Mouse (Mus musculus) neural tube, embryonic 14.5 days (tissue): Measurements from ENCODE around the gene Dnah8. TPM values are rescaled to one million over a fixed set of nuclear protein-coding genes. Genes with fewer than 3 reads are reported as not detected.

ENCODE experiments used
- ATAC-seq: fragments of 200-750 bp; cut with Nextera tagmentation; 2 replicates; pipeline ENCODE4 v1.8.0; 2017; ENCODE audit warnings: low read depth, mild to moderate bottlenecking, moderate TSS enrichment, moderate library complexity
- H3K27ac ChIP-seq: fragments of 300-500 bp; sonication (generic); 2 replicates; pipeline ENCODE4 v1.5.1; 2014; ENCODE audit warnings: low read depth, mild to moderate bottlenecking, control low read depth, low read length, moderate library complexity, mixed read lengths
- H3K27me3 ChIP-seq: fragments of 300-500 bp; sonication (generic); 2 replicates; pipeline ENCODE4 v1.6.1; 2014; ENCODE audit warnings: low read length; ENCODE audit not compliant: control insufficient read depth, insufficient read depth
- H3K36me3 ChIP-seq: fragments of 300-500 bp; sonication (generic); 2 replicates; pipeline ENCODE4 v1.6.1; 2014; ENCODE audit warnings: low read length, mixed read lengths; ENCODE audit not compliant: control insufficient read depth, insufficient read depth
- H3K4me1 ChIP-seq: fragments of 300-500 bp; sonication (generic); 2 replicates; pipeline ENCODE4 v1.6.1; 2014; ENCODE audit warnings: low read length; ENCODE audit not compliant: control insufficient read depth, insufficient read depth
- H3K4me2 ChIP-seq: fragments of 300-500 bp; sonication (generic); 2 replicates; pipeline ENCODE4 v1.6.1; 2014; ENCODE audit warnings: mild to moderate bottlenecking, low read depth, low read length, control low read depth
- H3K4me3 ChIP-seq: fragments of 300-500 bp; sonication (generic); 2 replicates; pipeline ENCODE4 v1.5.1; 2014; ENCODE audit warnings: low read depth, low read length, control low read depth, mixed read lengths
- H3K9ac ChIP-seq: fragments of 300-500 bp; sonication (generic); replicated peaks from 2 replicates; pipeline ENCODE4 v1.6.1; 2014; ENCODE audit warnings: low read depth, mild to moderate bottlenecking, control low read depth, low read length, mixed read lengths
- H3K9me3 ChIP-seq: fragments of 300-500 bp; sonication (generic); 2 replicates; pipeline ENCODE4 v1.6.1; 2016; ENCODE audit warnings: low read length; ENCODE audit not compliant: control insufficient read depth
- WGBS: fragments of 180-500 bp; shearing (Covaris S2); extraction: QIAGEN DNeasy Blood & Tissue Kit; methylation state at CpG from one replicate; pipeline ENCODE4 v1.1.7; 2014; 5-methylcytosine and 5-hydroxymethylcytosine counted together
- polyA plus RNA-seq: library from polyadenylated mRNA; unstranded; fragments of >200 nt; fragmentation: Nextera tagmentation; extraction: Ambion mirVana; gene quantifications from 2 replicates; pipeline ENCODE4 v1.2.1, GENCODE M21; 2014

Dnah8 gene
- polyA plus RNA-seq, 1 experiment from 2014 or later, result 5.5 TPM

GRCm38 (mm10) chr17:30663170-30663569 lies 39.0 kb downstream of the Dnah8 start:
- H3K27me3 ChIP-seq, result no peaks in the 10 kb centered on the region
- ATAC-seq, result no peak
- H3K4me1 ChIP-seq, result no peaks in the 10 kb centered on the region
- no peak overlapping the region for H3K4me3 ChIP-seq
- H3K9me3 ChIP-seq, result no peaks in the 10 kb centered on the region
- no peak overlapping the region for H3K4me2 ChIP-seq
- no peak overlapping the region for H3K27ac ChIP-seq
- H3K36me3 ChIP-seq, result no peaks in the 10 kb centered on the region
- WGBS, result 93% methylated on average over 8 of the region's 8 CpGs
- no peak overlapping the region for H3K9ac ChIP-seq

- WGBS, result 83% methylated on average over 5 of the region's 5 CpGs
- no peak overlapping the region for H3K4me3 ChIP-seq
- no peak for ATAC-seq
Measured at GRCm38 (mm10) chr17:30664856-30665255, 40.7 kb downstream of the Dnah8 start.

GRCm38 (mm10) chr17:30672556-30672955 lies 48.4 kb downstream of the Dnah8 start:
- Histone ChIP-seq H3K9me3 (no peaks in the 10 kb centered on the region), H3K4me1 (0 out of 2 replicates have a peak, but pooled peaks cover 4% of the 10 kb centered on the region), H3K4me3 (no peak overlapping the region), H3K27me3 (no peaks in the 10 kb centered on the region), H3K4me2 (no peak overlapping the region), H3K27ac (no peak overlapping the region), H3K36me3 (no peaks in the 10 kb centered on the region), H3K9ac (no peak overlapping the region)
- ATAC-seq, result no peak
- 44% methylated on average over 4 of the region's 4 CpGs for WGBS

More at GRCm38 (mm10) chr17:30664856-30665255, 40.7 kb downstream of the Dnah8 start:
- H3K9me3 ChIP-seq, result no peaks in the 10 kb centered on the region
- no peak overlapping the region for H3K4me2 ChIP-seq
- H3K36me3 ChIP-seq, result no peaks in the 10 kb centered on the region
- H3K9ac ChIP-seq, result no peak overlapping the region
- no peaks in the 10 kb centered on the region for H3K27me3 ChIP-seq
- no peaks in the 10 kb centered on the region for H3K4me1 ChIP-seq
- no peak overlapping the region for H3K27ac ChIP-seq

GRCm38 (mm10) chr17:30673023-30673422 lies 48.9 kb downstream of the Dnah8 start:
- 0 out of 2 replicates have a peak, but pooled peaks cover 4% of the 10 kb centered on the region for H3K4me1 ChIP-seq
- no peak overlapping the region for H3K4me3 ChIP-seq
- no peak overlapping the region for H3K4me2 ChIP-seq
- no peak overlapping the region for H3K9ac ChIP-seq
- no peak overlapping the region for H3K27ac ChIP-seq
- H3K27me3 ChIP-seq, result no peaks in the 10 kb centered on the region
- no peaks in the 10 kb centered on the region for H3K36me3 ChIP-seq
- H3K9me3 ChIP-seq, result no peaks in the 10 kb centered on the region
- no peak for ATAC-seq
- WGBS, result 88% methylated on average over 6 of the region's 6 CpGs

- Histone ChIP-seq H3K27me3 (no peaks in the 10 kb centered on the region), H3K36me3 (no peaks in the 10 kb centered on the region), H3K27ac (no peak overlapping the region), H3K9me3 (no peaks in the 10 kb centered on the region), H3K4me3 (no peak overlapping the region), H3K4me1 (0 out of 2 replicates have a peak, but pooled peaks cover 4% of the 10 kb centered on the region), H3K4me2 (no peak overlapping the region), H3K9ac (no peak overlapping the region)
- WGBS, result 95% methylated on average over 9 of the region's 9 CpGs
- no peak for ATAC-seq
Measured at GRCm38 (mm10) chr17:30675021-30675740, 51.0 kb downstream of the Dnah8 start.

GRCm38 (mm10) chr17:30678523-30678922 lies 54.4 kb downstream of the Dnah8 start:
- 91% methylated on average over 10 of the region's 10 CpGs for WGBS
- ATAC-seq, result no peak
- H3K9ac ChIP-seq, result no peak overlapping the region
- H3K9me3 ChIP-seq, result no peaks in the 10 kb centered on the region
- no peak overlapping the region for H3K27ac ChIP-seq
- H3K27me3 ChIP-seq, result no peaks in the 10 kb centered on the region
- no peak overlapping the region for H3K4me3 ChIP-seq
- no peak overlapping the region for H3K4me2 ChIP-seq
- H3K36me3 ChIP-seq, result no peaks in the 10 kb centered on the region
- no peaks in the 10 kb centered on the region for H3K4me1 ChIP-seq

- H3K36me3 ChIP-seq, result no peaks in the 10 kb centered on the region
- ATAC-seq, result no peak
- WGBS, result 94% methylated on average over 4 of the region's 4 CpGs
- H3K4me1 ChIP-seq, result no peaks in the 10 kb centered on the region
- H3K4me2 ChIP-seq, result no peak overlapping the region
- no peak overlapping the region for H3K9ac ChIP-seq
- H3K9me3 ChIP-seq, result no peaks in the 10 kb centered on the region
- no peaks in the 10 kb centered on the region for H3K27me3 ChIP-seq
- H3K4me3 ChIP-seq, result no peak overlapping the region
- H3K27ac ChIP-seq, result no peak overlapping the region
Measured at GRCm38 (mm10) chr17:30679612-30680011, 55.5 kb downstream of the Dnah8 start.

GRCm38 (mm10) chr17:30681604-30682003 lies 57.5 kb downstream of the Dnah8 start:
- H3K9me3 ChIP-seq, result no peaks in the 10 kb centered on the region
- no peak overlapping the region for H3K4me3 ChIP-seq
- H3K36me3 ChIP-seq, result no peaks in the 10 kb centered on the region
- no peaks in the 10 kb centered on the region for H3K27me3 ChIP-seq
- no peak overlapping the region for H3K4me2 ChIP-seq
- H3K27ac ChIP-seq, result no peak overlapping the region
- 27% methylated on average over 5 of the region's 5 CpGs for WGBS
- no peak overlapping the region for H3K9ac ChIP-seq
- no peaks in the 10 kb centered on the region for H3K4me1 ChIP-seq
- ATAC-seq, result no peak

- ATAC-seq, result no peak
- Histone ChIP-seq H3K9ac (no peak overlapping the region), H3K4me1 (no peaks in the 10 kb centered on the region), H3K27ac (no peak overlapping the region), H3K9me3 (no peaks in the 10 kb centered on the region), H3K27me3 (no peaks in the 10 kb centered on the region), H3K36me3 (no peaks in the 10 kb centered on the region), H3K4me2 (no peak overlapping the region), H3K4me3 (no peak overlapping the region)
- 89% methylated on average over 8 of the region's 8 CpGs for WGBS
Measured at GRCm38 (mm10) chr17:30690181-30690580, 66.0 kb downstream of the Dnah8 start.
